Mouse (Mus musculus) mouse embryonic stem cell (cell line): ENCODE data around the gene Dnajc22.
"Not testable (repeated sequence)": the region's sequence is repeated elsewhere in the genome, so short reads cannot be mapped to it uniquely, and the experiment has no call there.

Source experiments
- in situ Hi-C, 2 experiments: fragments of 300-500 bp; cut with MboI; formaldehyde crosslinking; loops; 1 replicate in 1 of 2; 3 replicates in 1 of 2; pipeline ENCODE4 v1.14.3; 2019 to 2020; ENCODE audit warnings: low sequenced_read_pairs in 2 of 2, low pct_unique_long_range_greater_than_20kb in 1 of 2, mixed read lengths in 1 of 2; ENCODE audit not compliant: unreplicated experiment in 1 of 2

Gene Dnajc22

GRCm38 (mm10) chr15:99092870-99093269 lies at the start of gene Dnajc22:
Dnajc22 (plus strand) TSS chr15:99093170.
- in situ Hi-C loops = loop anchor here in 1 of 2 experiments (10.0 kb wide), 1 partner anchor 298 kb away; no protein-coding TSS in a partner anchor

- in situ Hi-C loops = no loop called here
Measured at GRCm38 (mm10) chr15:99044854-99045253, 48.1 kb upstream of the Dnajc22 start.

GRCm38 (mm10) chr15:99045734-99046133 lies 47.2 kb upstream of the Dnajc22 start:
- in situ Hi-C loops = not testable (repeated sequence)

- in situ Hi-C loops = no loop called here
Measured at GRCm38 (mm10) chr15:99049473-99050253, 43.3 kb upstream of the Dnajc22 start.

- in situ Hi-C loops = no loop called here
Measured at GRCm38 (mm10) chr15:99053373-99053772, 39.6 kb upstream of the Dnajc22 start.

- in situ Hi-C loops = no loop called here
Measured at GRCm38 (mm10) chr15:99055040-99055439, 37.9 kb upstream of the Dnajc22 start, which contains the start of gene Prph. Prph (plus strand) TSS chr15:99055174.

GRCm38 (mm10) chr15:99055511-99055961 lies 37.4 kb upstream of the Dnajc22 start:
- in situ Hi-C loops = no loop called here

GRCm38 (mm10) chr15:99056332-99056731 lies 36.6 kb upstream of the Dnajc22 start:
- in situ Hi-C loops = no loop called here

- in situ Hi-C loops = no loop called here
Measured at GRCm38 (mm10) chr15:99065557-99066165, 27.3 kb upstream of the Dnajc22 start.

GRCm38 (mm10) chr15:99071988-99072387 lies 21.0 kb upstream of the Dnajc22 start:
- in situ Hi-C loops = no loop called here

GRCm38 (mm10) chr15:99074019-99074599 lies 18.9 kb upstream of the Dnajc22 start, which contains the start of gene Troap:
Troap (plus strand) TSS chr15:99074575.
- in situ Hi-C loops = no loop called here

- in situ Hi-C loops = no loop called here
Measured at GRCm38 (mm10) chr15:99074600-99075333, 18.2 kb upstream of the Dnajc22 start.

- in situ Hi-C loops = not testable (repeated sequence)
Measured at GRCm38 (mm10) chr15:99076011-99076410, 17.0 kb upstream of the Dnajc22 start.

- in situ Hi-C loops = no loop called here
Measured at GRCm38 (mm10) chr15:99078181-99078910, 14.6 kb upstream of the Dnajc22 start.

- in situ Hi-C loops = no loop called here
Measured at GRCm38 (mm10) chr15:99079804-99080203, 13.2 kb upstream of the Dnajc22 start.

GRCm38 (mm10) chr15:99082322-99082721 lies 10.6 kb upstream of the Dnajc22 start:
- in situ Hi-C loops = no loop called here

GRCm38 (mm10) chr15:99082840-99083239 lies 10.1 kb upstream of the Dnajc22 start:
- in situ Hi-C loops = no loop called here

GRCm38 (mm10) chr15:99083258-99083657 lies 9.7 kb upstream of the Dnajc22 start:
- in situ Hi-C loops = no loop called here
